Mouse (Mus musculus) urinary bladder, adult 2 months (tissue): ENCODE measurements around the gene Npr2. TPM values are rescaled to one million over a fixed set of nuclear protein-coding genes. Genes with fewer than 3 reads are reported as not detected.
"Not testable (repeated sequence)": the region's sequence is repeated elsewhere in the genome, so short reads cannot be mapped to it uniquely, and the experiment has no call there.

Experiments used
- DNase-seq: peaks from one replicate; pipeline ENCODE4 v3.0.0; 2022; ENCODE audit warnings: low spot score
- polyA plus RNA-seq: library from polyadenylated mRNA; depleted of rRNA; stranded (reverse); fragments of >200 nt; gene quantifications from 2 replicates; pipeline ENCODE4 v1.2.3, GENCODE M21; 2012; rRNA removed

The Npr2 gene
- 54.7 and 69.7 TPM in 2 replicates for polyA plus RNA-seq

GRCm38 (mm10) chr4:43631046-43631955, at the start of gene Npr2:
Gene Npr2 (plus strand): TSS chr4:43631935.
- DNase-seq = peak; percentile 41

DNA sequence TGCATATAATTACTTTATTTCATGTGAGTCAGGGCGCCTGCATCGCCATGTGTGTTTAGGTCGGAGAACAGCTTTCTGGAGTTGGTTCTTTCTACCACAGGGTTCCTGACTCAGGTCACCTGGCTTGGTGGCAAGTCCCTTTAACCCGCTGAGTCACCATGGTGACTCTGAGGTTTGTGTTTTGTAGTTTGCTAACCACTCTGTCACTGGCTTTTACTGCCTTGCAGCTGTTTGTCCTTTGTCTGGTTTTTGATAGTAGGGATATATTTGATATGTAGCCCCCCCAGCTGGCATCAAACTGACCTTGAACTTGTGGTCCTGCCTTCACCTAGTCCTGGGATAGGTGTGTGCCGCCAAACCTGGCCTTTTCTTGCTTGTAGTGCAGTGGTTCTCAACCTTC, 49.5 kb upstream of the Npr2 start:
- no peak for DNase-seq

DNA sequence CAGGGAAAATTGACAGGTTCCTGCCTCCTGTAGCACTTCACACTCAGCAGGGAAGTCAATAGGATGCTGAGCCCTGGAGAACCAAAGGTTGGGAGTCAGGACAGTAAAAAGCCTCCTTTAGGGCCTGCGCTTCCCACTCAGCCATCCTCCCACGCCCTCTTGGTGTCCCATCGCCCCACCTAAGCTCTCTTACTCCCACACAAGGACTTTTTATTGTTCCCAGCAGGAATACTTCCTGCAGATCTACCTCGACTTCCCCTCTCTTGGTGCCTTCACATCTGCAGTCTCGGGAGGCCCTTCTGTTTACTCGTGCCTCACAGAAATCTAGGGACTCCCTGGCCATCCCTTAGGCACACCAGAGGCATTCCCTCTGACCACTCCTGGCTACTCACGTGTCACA, 48.3 kb upstream of the Npr2 start:
- DNase-seq = no peak

DNA sequence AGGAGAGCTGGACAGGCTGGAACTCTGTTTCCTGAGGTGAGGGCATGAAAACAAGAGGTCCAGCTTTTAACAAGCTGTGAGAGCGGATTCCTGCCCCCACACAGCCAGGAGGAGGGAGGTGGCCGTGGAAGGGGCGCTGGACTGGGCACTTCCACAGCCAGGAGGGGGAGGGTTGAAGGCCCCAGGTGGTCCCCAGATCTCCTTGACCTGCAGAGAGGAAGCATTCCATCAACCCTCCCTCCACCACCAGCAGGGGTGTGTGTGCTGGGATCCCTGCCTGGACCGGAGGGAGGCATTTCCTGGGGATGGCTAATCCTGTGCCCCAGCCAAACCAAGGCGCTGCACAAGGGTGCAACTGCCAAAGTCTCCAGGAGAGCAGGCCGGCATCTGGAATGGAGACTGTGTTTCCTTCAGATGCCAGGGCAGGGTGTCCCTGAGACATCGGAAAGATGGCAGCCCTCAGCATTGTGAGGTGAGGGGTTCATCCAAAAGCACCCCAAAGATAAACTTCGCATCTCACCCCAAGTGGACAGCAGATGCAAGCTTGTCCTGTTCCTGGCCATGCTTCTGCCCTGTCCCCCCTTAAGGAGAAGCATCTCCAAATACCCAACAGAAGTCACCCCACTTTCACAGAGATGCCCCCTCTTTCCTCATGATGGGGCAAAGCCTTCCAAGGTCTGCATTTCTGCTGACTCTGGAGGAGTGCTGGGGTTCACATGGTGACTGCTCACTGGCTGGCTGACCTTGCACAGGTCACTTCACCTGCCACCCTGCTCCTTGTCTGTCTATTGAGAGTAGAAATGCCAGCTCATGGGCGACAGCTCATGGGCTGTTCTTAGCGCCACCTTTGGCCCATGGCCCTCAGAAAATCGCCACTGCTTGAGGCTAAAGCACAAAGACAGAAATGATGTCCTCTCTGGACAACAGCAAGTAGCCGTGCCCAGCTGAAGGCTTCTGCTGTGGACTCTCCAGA, 47.0 kb upstream of the Npr2 start, which contains the start of gene Msmp:
Msmp (minus strand) TSS at position 51 of the 973 bp plus-strand sequence.
- DNase-seq = no peak

DNA sequence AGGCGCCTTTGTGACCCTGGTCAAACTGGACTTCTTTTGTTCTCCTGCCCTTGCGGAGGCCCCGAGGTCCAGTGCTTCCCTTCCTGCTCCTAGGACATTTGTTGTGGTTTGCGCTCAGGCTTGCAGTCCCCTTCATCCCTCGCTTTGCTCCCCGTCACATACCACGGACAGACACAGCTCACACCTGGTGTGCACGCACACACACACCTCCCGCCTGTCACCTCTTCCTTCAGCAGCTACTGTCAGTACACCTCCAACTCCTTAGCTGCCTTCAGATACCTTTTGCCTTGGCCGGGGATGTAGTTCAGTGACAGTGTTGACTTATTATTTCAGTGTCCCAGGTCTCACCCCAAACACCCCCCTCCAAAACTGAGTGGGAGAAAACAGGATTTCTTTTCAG, 46.1 kb upstream of the Npr2 start:
- no peak for DNase-seq

- DNase-seq = no peak
Measured at GRCm38 (mm10) chr4:43586411-43586810, 45.3 kb upstream of the Npr2 start.

GRCm38 (mm10) chr4:43587681-43588080, 44.1 kb upstream of the Npr2 start:
- no peak for DNase-seq

DNA sequence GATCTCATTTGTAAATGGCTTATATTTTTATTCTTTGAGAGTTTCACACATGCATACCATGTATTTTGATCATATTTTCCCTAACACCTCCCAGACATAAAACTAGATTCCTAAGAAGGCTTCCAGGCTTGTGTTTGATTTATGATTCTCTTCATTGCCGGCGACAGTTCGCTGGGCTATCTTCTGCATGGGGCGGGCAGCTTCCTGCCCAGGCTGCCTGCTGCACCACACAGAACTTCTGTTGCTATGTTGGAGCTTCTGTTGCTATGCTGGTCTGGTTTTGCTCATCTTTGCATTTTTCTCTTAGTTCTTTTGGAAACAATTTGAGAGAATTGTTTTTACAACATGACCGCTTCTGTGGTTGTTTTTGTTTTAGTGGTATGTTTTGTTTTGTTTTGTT, 40.2 kb upstream of the Npr2 start:
- DNase-seq = no peak

DNA sequence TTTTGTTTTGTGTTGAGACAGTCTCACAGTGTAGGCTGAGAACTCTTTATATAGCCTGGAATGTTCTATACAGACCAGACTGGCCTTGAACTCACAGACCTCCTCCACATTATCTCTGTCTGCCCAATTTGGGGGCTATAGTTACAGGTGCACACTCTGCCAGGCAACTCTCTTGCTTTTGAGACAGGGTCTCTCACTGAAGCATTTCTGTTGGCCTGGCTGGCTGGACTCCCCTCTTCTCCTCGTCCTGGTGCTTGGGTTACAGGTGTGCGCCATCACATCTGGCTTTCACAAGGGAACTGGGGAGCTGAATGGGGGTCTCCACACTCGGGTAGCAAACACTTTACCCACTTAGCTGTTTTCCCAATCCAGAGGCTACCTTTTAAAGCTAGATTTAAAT, 39.8 kb upstream of the Npr2 start:
- no peak for DNase-seq

DNA sequence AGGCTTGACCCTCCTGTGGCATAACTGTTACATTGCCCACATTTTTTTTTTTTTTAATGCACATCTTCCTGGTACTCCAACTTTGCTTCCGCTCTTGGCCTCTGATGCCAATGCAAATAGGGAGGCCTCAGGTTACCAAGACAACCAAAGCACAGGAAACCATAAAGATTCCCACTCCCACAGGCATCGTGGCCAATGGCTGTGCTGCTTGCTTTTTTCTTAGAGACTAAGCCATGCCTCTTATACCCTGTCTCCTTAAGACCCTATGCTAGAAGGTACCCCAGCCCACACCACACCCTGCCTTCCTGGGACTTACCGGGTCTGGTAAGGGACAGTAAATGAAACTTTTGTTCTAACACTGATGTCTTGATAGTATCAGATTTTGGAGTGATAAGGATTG, 38.3 kb upstream of the Npr2 start:
- no peak for DNase-seq

DNA sequence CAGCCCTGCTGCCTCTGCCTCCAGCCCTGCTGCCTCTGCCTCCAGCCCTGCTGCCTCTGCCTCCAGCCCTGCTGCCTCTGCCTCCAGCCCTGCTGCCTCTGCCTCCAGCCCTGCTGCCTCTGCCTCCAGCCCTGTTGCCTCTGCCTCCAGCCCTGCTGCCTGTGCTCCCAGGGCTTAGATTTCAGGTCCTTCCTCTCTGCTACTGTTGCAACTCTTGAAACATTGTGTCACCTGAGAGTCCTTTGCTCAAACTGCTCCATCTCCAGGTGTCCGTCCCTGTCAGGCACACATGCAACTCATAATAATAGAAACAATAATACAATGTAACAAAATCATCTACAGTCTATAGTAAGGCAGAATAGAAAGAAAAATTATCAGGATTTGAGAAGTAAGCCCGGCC, 35.1 kb upstream of the Npr2 start:
- DNase-seq = not testable (repeated sequence)

- DNase-seq = no peak
Measured at GRCm38 (mm10) chr4:43598200-43598599, 33.5 kb upstream of the Npr2 start.

DNA sequence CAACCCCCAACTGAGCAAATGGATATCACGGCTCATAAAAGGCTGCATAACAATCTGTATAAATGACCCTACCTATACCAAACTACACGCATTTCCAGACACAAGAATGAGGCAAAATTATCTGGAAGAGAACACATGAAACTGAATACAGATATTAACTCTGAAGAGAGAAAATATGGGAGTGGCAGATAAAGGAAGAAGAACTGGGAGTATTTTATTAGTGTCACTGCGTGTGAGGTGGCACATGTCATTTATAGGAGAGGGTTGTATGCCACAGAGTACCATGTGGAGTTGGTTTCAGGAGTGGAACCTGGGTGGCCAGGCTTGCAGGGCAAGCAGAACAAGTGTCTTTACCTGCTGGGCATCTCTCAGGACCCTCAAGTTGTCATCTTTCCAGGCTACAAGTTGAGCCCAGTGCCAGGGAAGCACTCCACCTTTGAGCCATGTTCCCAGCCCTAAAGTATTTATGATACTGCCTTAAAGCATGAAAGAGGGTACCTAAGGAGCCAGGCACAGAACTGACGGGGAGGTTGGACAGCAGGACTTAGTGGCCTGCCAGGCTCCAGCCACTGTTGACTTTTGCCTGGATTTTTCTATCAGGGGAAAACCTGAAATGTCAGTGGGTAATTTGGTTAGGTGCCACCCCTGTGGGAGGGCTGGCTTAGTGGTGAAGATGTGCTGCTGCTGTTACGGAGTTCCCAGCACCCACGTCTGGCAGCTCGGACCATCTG, 32.9 kb upstream of the Npr2 start:
- DNase-seq = no peak

DNA sequence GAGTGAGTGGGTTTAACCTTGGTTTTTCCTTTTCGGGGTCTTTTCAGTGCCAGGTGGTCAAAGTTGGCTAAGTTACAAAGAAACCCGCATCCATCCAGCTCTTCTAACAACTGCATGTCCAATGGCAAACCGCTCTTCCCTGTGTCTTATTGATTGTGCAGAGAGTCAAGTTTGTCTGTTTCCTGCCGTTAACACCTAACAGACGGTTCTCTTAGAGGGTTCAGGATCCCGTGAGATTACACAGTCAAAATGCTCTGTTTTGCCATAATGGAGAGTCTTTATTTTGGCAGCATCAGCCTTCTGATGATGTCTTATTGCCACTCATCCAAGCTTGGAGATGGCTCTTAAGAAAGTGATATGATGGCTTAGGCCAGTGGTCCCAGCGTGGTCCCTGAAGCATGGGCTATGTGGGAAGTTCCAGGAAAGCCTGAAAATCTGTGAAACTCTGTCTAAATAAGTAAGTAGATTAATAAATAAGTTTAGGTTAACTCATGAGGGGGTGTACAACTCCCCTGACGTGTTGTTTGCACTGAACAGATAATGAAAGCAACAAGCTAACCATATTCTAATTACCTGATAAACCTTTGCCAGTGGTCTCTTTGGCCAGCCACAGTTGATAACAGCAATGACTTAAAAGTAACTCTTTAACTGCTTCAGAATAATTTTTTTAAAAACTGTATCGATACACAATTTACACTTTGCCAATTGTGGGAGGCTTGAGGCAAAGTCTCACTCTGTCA, 31.4 kb upstream of the Npr2 start:
- no peak for DNase-seq

DNA sequence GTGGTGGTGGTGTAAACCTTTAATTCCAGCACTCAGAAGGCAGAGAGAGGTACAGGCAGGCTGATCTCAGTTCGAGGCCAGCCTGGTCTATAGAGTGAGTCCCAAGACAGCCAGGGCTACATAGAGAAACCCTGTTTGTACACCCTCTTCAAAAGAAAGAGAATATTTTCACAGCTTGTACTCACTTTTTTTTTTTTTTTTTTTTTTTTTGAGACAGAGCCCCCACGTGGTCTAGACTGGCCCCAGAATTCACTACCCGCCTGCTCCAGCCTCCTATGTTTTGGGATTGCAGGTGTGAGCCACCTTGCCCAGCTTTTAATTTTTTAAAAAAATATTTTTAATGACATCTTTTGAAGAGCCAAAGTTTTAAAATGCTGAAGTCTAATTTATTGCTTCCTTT, 27.6 kb upstream of the Npr2 start:
- no peak for DNase-seq

DNA sequence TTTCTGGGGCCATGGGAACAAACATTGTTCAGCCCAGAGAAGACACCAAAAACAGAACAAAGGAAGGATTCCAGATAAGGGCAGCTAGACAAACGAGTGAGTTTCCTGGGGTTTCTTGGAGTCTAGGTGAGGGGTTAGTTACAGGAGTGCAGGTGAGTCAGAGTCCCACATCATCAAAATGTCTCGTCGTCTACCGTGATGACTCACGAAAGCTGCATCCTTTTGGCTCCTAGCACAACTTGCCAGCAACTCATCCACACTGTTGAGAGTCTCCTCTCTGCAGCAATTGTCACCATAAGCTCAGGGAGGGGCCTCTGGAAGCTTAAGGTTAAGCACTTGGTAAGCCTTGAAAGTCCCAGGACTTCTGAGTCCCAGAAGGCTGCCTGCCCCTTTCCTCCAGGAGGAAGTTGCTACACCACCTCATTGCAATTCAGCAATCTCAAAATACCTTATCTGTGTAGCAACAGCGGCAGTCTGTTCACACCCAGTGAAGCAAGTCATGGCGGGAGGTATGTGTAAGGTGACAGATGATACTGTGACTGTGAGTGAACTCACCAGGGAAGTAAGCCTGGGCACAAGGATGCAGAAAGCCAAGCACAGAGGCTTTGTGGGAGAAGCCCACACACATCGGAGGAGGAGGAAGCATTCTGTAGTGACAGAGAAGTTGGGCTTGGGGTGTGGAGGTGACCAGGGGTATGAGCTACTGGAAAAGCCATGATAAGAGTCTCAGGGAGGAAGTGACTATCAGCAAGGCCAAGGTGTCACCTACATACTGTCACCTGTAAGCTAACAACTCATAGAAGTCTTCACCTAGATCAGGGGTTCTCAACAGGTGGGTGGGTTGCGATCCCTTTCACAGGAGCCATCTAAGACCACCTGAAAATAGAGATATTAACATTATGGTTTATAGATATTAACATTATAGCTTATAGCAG, 26.7 kb upstream of the Npr2 start:
- no peak for DNase-seq

DNA sequence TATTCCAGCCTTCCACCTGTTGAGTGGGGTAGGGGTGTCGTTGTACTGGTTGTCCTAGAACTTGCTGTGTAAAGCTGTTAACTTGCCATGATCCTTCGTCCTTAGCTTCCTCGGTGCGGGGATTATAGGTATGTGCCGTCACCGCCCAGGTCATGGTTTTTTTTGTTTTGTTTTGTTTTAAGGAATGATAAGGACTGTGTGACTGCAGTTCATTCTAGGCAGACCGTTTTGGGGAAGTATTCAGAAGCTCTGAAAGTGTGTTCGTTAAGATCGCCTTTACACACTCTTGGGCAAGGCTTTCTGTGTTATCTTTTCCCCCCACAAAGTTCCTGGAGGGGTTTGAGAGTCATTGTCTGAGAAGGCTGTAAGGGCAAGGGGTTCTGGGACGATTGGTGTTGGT, 19.2 kb upstream of the Npr2 start:
- DNase-seq = no peak

GRCm38 (mm10) chr4:43613060-43613730, 18.5 kb upstream of the Npr2 start:
- DNase-seq = no peak

DNA sequence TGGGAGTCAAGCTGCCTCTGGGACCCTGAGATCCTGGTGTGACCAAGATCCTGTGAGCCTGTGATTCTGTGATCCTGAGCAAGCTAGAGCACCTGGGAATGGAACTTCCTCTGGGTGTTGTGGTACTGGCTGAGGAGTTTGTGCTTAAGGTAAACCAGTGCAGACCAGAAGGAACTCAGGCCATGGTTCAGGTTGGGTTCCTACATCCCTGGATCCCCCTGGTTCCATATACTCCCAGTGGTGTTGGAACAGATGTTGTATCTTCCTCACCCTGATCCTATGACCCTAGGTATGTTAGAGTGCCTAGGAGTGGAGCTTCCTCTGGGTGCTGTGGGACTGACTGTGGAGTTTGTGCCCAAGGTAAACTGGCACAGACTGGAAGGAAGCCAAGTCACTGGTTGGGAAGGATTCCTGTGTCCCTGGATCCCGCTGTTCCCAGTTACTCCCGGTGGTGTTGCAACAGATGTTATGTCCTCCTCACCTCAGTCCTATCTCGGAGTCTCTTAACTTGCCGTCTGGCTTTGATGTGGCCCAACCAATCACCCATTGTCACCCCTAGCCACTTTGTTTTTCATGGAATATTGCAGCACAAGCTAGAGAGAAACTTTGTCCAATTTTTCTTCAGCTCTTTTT, 11.5 kb upstream of the Npr2 start:
- peak; percentile 3 for DNase-seq
